ENCODE assay signal across 23 mouse cellular contexts in genomic region chr19:16150328-16150727, GRCm38 (mm10). TPM values are rescaled to one million over a fixed set of nuclear protein-coding genes. Genes with fewer than 3 reads are reported as not detected.
DNase-seq lines count a peak whose midpoint lies in the region; ATAC-seq and TF ChIP-seq lines count a peak whose summit lies in the region.
"Had no signal": no experiment of that assay in that cellular context is flagged by ENCODE, and none has a peak within 500 bp of the region (broad histone marks: within the 10 kb centered on the region; RNA-seq: fewer than 3 reads in every experiment).

No protein-coding gene starts in this region.

- no peak overlapping the region for H3K9ac ChIP-seq in kidney, embryonic 14.5 days (ENCODE audit: low read depth, low read length)
- no peak overlapping the region for H3K9ac ChIP-seq in lung, embryonic 16.5 days (ENCODE audit: low read length)
- H3K9ac ChIP-seq in midbrain, embryonic 15.5 days, result no peak overlapping the region
- no peak overlapping the region for H3K9ac ChIP-seq in midbrain, embryonic 16.5 days (ENCODE audit: low read depth, low read length)
- no peak overlapping the region for H3K9ac ChIP-seq in forebrain, postnatal 0 days
- H3K9ac ChIP-seq: embryonic facial prominence, embryonic 12.5 days; embryonic facial prominence, embryonic 15.5 days; heart, embryonic 13.5 days; hindbrain, embryonic 12.5 days; hindbrain, embryonic 15.5 days had no signal

- H3K4me3 ChIP-seq in kidney, embryonic 14.5 days (ENCODE audit: low read length), result no peak overlapping the region
- H3K4me3 ChIP-seq in lung, embryonic 16.5 days (ENCODE audit: low read length), result no peak overlapping the region
- no peak overlapping the region for H3K4me3 ChIP-seq in midbrain, embryonic 15.5 days
- H3K4me3 ChIP-seq in midbrain, embryonic 16.5 days (ENCODE audit: low read depth, low read length), result no peak overlapping the region
- H3K4me3 ChIP-seq in forebrain, postnatal 0 days (ENCODE audit: low read depth, low read length), result no peak overlapping the region
- H3K4me3 ChIP-seq: embryonic facial prominence, embryonic 12.5 days; embryonic facial prominence, embryonic 15.5 days; heart, adult 2 months; heart, embryonic 10.5 days; heart, embryonic 13.5 days; hindbrain, embryonic 12.5 days; hindbrain, embryonic 15.5 days had no signal

- no peak overlapping the region for H3K4me2 ChIP-seq in kidney, embryonic 14.5 days (replicated peaks; ENCODE audit: low read depth, low read length)
- no peak overlapping the region for H3K4me2 ChIP-seq in lung, embryonic 16.5 days (ENCODE audit: low read depth, low read length)
- H3K4me2 ChIP-seq in midbrain, embryonic 15.5 days, result no peak overlapping the region
- no peak overlapping the region for H3K4me2 ChIP-seq in midbrain, embryonic 16.5 days (ENCODE audit: low read length)
- no peak overlapping the region for H3K4me2 ChIP-seq in forebrain, postnatal 0 days (ENCODE audit: low read depth)
- H3K4me2 ChIP-seq: embryonic facial prominence, embryonic 12.5 days; embryonic facial prominence, embryonic 15.5 days; heart, embryonic 13.5 days; hindbrain, embryonic 12.5 days; hindbrain, embryonic 15.5 days had no signal

- WGBS in kidney, embryonic 14.5 days, result 68% methylated on average over 7 of the region's 7 CpGs
- 45% methylated on average over 7 of the region's 7 CpGs for WGBS in lung, embryonic 16.5 days
- WGBS in midbrain, embryonic 15.5 days, result 79% methylated on average over 7 of the region's 7 CpGs
- 84% methylated on average over 7 of the region's 7 CpGs for WGBS in midbrain, embryonic 16.5 days
- 78% methylated on average over 7 of the region's 7 CpGs for WGBS in forebrain, postnatal 0 days

- TF ChIP-seq CTCF in forebrain, postnatal 0 days (IDR thresholded peaks at IDR 0.05; ENCODE audit: low read depth), result no peak

- ATAC-seq in kidney, embryonic 14.5 days (ENCODE audit: low FRiP score, low TSS enrichment), result 0 out of 2 replicates have a peak, but pooled peaks have one; percentile 46
- ATAC-seq in lung, embryonic 16.5 days (ENCODE audit: low read depth), result 0 out of 2 replicates have a peak, but pooled peaks have one; percentile 15
- ATAC-seq in midbrain, embryonic 15.5 days (replicated peaks), result 0 out of 2 replicates have a peak, but pooled peaks have one; percentile 37
- no peak for ATAC-seq in midbrain, embryonic 16.5 days
- no peak for ATAC-seq in forebrain, postnatal 0 days
- ATAC-seq: CD4-positive, CD25-positive, alpha-beta regulatory T cell, adult 4 months; forebrain, embryonic 14.5 days had no signal

- H3K36me3 ChIP-seq in kidney, embryonic 14.5 days (ENCODE audit: control insufficient read depth, insufficient read depth, low read length), result no peaks in the 10 kb centered on the region
- H3K36me3 ChIP-seq in lung, embryonic 16.5 days (ENCODE audit: control insufficient read depth, insufficient read depth, low read length), result no peaks in the 10 kb centered on the region
- H3K36me3 ChIP-seq in midbrain, embryonic 15.5 days (replicated peaks), result no peaks in the 10 kb centered on the region
- H3K36me3 ChIP-seq in midbrain, embryonic 16.5 days (ENCODE audit: control insufficient read depth, insufficient read depth, low read length), result no peaks in the 10 kb centered on the region
- H3K36me3 ChIP-seq in forebrain, postnatal 0 days (ENCODE audit: insufficient read depth), result no peaks in the 10 kb centered on the region
- H3K36me3 ChIP-seq: embryonic facial prominence, embryonic 12.5 days; embryonic facial prominence, embryonic 15.5 days; heart, embryonic 10.5 days; heart, embryonic 13.5 days; hindbrain, embryonic 12.5 days; hindbrain, embryonic 15.5 days had no signal

- H3K9me3 ChIP-seq in kidney, embryonic 14.5 days (ENCODE audit: control insufficient read depth, low read length), result no peaks in the 10 kb centered on the region
- H3K9me3 ChIP-seq in lung, embryonic 16.5 days (ENCODE audit: control insufficient read depth, low read length), result no peaks in the 10 kb centered on the region
- H3K9me3 ChIP-seq in midbrain, embryonic 15.5 days, result no peaks in the 10 kb centered on the region
- H3K9me3 ChIP-seq in midbrain, embryonic 16.5 days (replicated peaks; ENCODE audit: control insufficient read depth, low read length, poor library complexity, severe bottlenecking), result no peaks in the 10 kb centered on the region
- H3K9me3 ChIP-seq in forebrain, postnatal 0 days (ENCODE audit: low read length), result no peaks in the 10 kb centered on the region
- H3K9me3 ChIP-seq: embryonic facial prominence, embryonic 12.5 days; embryonic facial prominence, embryonic 15.5 days; heart, embryonic 10.5 days; heart, embryonic 13.5 days; hindbrain, embryonic 12.5 days; hindbrain, embryonic 15.5 days had no signal

- DNase-seq in kidney, adult 18-20 months, result no peak
- DNase-seq in lung, postnatal 25 days (ENCODE audit: low spot score), result no peak
- DNase-seq in forebrain, postnatal 0 days, result no peak
- DNase-seq: adrenal gland, adult 2 months; adrenal gland, postnatal 14 days; cerebellum, adult 11 months; cerebellum, adult 9-11 months; gastrocnemius, postnatal 25 days; heart, adult 2 months; heart, postnatal 14 days had no signal

- peaks cover 5% of the 10 kb centered on the region; the same call in 1 of the 2 replicates for H3K4me1 ChIP-seq in kidney, embryonic 14.5 days (ENCODE audit: control insufficient read depth, insufficient read depth, low read length)
- peaks cover 10% of the 10 kb centered on the region for H3K4me1 ChIP-seq in lung, embryonic 16.5 days (replicated peaks; ENCODE audit: control insufficient read depth, insufficient read depth, low read length)
- peaks cover 7% of the 10 kb centered on the region; the same call in 1 of the 2 replicates for H3K4me1 ChIP-seq in midbrain, embryonic 15.5 days
- peaks cover 4% of the 10 kb centered on the region for H3K4me1 ChIP-seq in midbrain, embryonic 16.5 days (ENCODE audit: control insufficient read depth, insufficient read depth, low read length)
- H3K4me1 ChIP-seq in forebrain, postnatal 0 days (ENCODE audit: insufficient read depth), result no peaks in the 10 kb centered on the region
- H3K4me1 ChIP-seq: hindbrain, embryonic 12.5 days had no signal

- H3K27ac ChIP-seq in kidney, embryonic 14.5 days (ENCODE audit: low read depth, low read length), result no peak overlapping the region
- H3K27ac ChIP-seq in lung, embryonic 16.5 days (ENCODE audit: low read length), result no peak overlapping the region
- H3K27ac ChIP-seq in midbrain, embryonic 15.5 days, result no peak overlapping the region
- H3K27ac ChIP-seq in midbrain, embryonic 16.5 days (ENCODE audit: low read length), result no peak overlapping the region
- no peak overlapping the region for H3K27ac ChIP-seq in forebrain, postnatal 0 days (ENCODE audit: low read depth, low read length)
- H3K27ac ChIP-seq: embryonic facial prominence, embryonic 12.5 days; embryonic facial prominence, embryonic 15.5 days; heart, adult 2 months; heart, embryonic 10.5 days; heart, embryonic 13.5 days; hindbrain, embryonic 12.5 days; hindbrain, embryonic 15.5 days had no signal

- no peaks in the 10 kb centered on the region for H3K27me3 ChIP-seq in kidney, embryonic 14.5 days (ENCODE audit: control insufficient read depth, insufficient read depth, low read length)
- H3K27me3 ChIP-seq in lung, embryonic 16.5 days (ENCODE audit: control insufficient read depth, insufficient read depth, low read depth, low read length), result no peaks in the 10 kb centered on the region
- no peaks in the 10 kb centered on the region for H3K27me3 ChIP-seq in midbrain, embryonic 15.5 days (replicated peaks)
- no peaks in the 10 kb centered on the region for H3K27me3 ChIP-seq in midbrain, embryonic 16.5 days (ENCODE audit: control insufficient read depth, insufficient read depth, low read depth, low read length)
- no peaks in the 10 kb centered on the region for H3K27me3 ChIP-seq in forebrain, postnatal 0 days (ENCODE audit: insufficient read depth, low read length)
- H3K27me3 ChIP-seq: embryonic facial prominence, embryonic 12.5 days; embryonic facial prominence, embryonic 15.5 days; heart, embryonic 13.5 days; hindbrain, embryonic 12.5 days; hindbrain, embryonic 15.5 days had no signal

RNA-seq across cellular contexts. Expression of gene Gnaq, which starts 17.7 kb away (rescaled TPM):
- polyA plus RNA-seq in kidney, embryonic 14.5 days (2014; fragmentation: Nextera tagmentation; extraction: Ambion mirVana), result 18.3 and 26.1 TPM in 2 replicates
- 32.5 and 32.9 TPM in 2 replicates for polyA plus RNA-seq in lung, embryonic 16.5 days (2015; fragmentation: Nextera tagmentation; extraction: Ambion mirVana)
- 105 and 109 TPM in 2 replicates for polyA plus RNA-seq in midbrain, embryonic 15.5 days (2015; fragmentation: Nextera tagmentation; extraction: Ambion mirVana)
- 115 and 126 TPM in 2 replicates for polyA plus RNA-seq in midbrain, embryonic 16.5 days (2015; fragmentation: Nextera tagmentation; extraction: Ambion mirVana)
- 115 and 143 TPM in 2 replicates for total RNA-seq in forebrain, postnatal 0 days (2014; rRNA removed)
- 60.1 and 94.2 TPM in 2 replicates for polyA plus RNA-seq in forebrain, postnatal 0 days (2015; fragmentation: Nextera tagmentation; extraction: Ambion mirVana)
- total RNA-seq: MEL had no signal

Comparison
In these comparisons a context has a peak if more than half of its experiments do, and no peak if none do; other contexts are left out.
1. ATAC-seq: peak in kidney, embryonic 14.5 days (single experiment), lung, embryonic 16.5 days (single experiment) and midbrain, embryonic 15.5 days (single experiment); none in midbrain, embryonic 16.5 days (single experiment) and forebrain, postnatal 0 days (single experiment).